ENCODE assay signal across 10 mouse cellular contexts in the genomic region with DNA sequence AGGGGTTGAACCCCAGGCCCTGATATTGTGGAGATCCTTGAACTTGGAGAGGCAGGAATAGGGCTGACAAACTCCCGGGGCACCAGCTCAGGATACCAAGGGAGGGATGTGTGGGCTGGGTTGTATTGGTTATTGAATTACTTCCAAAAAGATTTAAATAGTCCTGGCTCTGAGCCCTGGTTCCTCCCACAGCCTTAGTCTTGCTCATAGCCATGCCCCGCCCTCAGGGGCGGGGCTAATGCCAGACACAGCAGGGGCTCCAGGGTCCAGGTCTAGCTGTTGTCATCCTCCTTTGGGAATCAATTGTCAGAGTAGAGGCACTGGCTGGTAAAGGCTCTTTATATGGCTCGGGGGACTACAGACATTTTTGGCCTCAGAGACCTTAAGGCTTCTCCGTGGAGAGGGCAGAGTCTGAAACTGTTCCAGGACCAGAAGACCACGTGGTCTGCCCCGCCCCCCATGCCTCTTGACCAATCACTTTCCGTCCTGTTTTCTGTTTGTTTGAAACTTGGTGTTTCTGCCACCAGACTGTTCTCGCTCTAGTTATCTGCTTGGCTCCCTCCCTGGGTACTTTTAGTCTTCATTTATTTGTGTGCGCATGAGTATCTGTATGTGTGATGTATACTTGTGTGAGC. TPM values are rescaled to one million over a fixed set of nuclear protein-coding genes. Genes with fewer than 3 reads are reported as not detected.
DNase-seq lines count a peak whose midpoint lies in the region; ATAC-seq lines count a peak whose summit lies in the region.
"Had no signal": no experiment of that assay in that cellular context is flagged by ENCODE, and none has a peak within 500 bp of the region (broad histone marks: within the 10 kb centered on the region; RNA-seq: fewer than 3 reads in every experiment).

No protein-coding gene starts in this region.

- ATAC-seq in forebrain, embryonic 13.5 days = peak; percentile 28; the same call in 1 of the 2 replicates

- 0 out of 2 replicates have a peak, but pooled peaks cover 7% of the 10 kb centered on the region for H3K27me3 ChIP-seq in forebrain, embryonic 13.5 days

- H3K9me3 ChIP-seq in forebrain, embryonic 13.5 days (replicated peaks) = no peaks in the 10 kb centered on the region
- H3K9me3 ChIP-seq: liver, embryonic 13.5 days had no signal

- H3K4me2 ChIP-seq in forebrain, embryonic 13.5 days = no peak overlapping the region
- H3K4me2 ChIP-seq: liver, embryonic 13.5 days had no signal

- peaks cover 9% of the 10 kb centered on the region; the same call in 1 of the 2 replicates for H3K36me3 ChIP-seq in forebrain, embryonic 13.5 days (ENCODE audit: poor library complexity, severe bottlenecking)
- H3K36me3 ChIP-seq: liver, embryonic 13.5 days had no signal

- peaks cover 37% of the 10 kb centered on the region for H3K4me1 ChIP-seq in forebrain, embryonic 13.5 days
- H3K4me1 ChIP-seq: liver, embryonic 13.5 days had no signal

- H3K9ac ChIP-seq in forebrain, embryonic 13.5 days = no peak overlapping the region
- H3K9ac ChIP-seq: liver, embryonic 13.5 days had no signal

- no peak overlapping the region for H3K27ac ChIP-seq in forebrain, embryonic 13.5 days
- H3K27ac ChIP-seq: liver, embryonic 13.5 days had no signal

- no peak overlapping the region for H3K4me3 ChIP-seq in forebrain, embryonic 13.5 days
- H3K4me3 ChIP-seq: liver, embryonic 13.5 days had no signal

- 29% methylated on average over 10 of the region's 10 CpGs for WGBS in forebrain, embryonic 13.5 days

- peak; percentile 47 for DNase-seq in left cerebral cortex, adult 11 months (ENCODE audit: low spot score)
- no peak for DNase-seq in left cerebral cortex, postnatal 36 days (ENCODE audit: low spot score in 2 of 2)
- peak; percentile 66 for DNase-seq in Muller cell, postnatal 12 days (ENCODE audit: inconsistent ontology term)
- DNase-seq in layer of hippocampus, adult 9-11 months = peak; percentile 67
- DNase-seq in spleen, postnatal 4 days (ENCODE audit: low spot score in 2 of 2) = no peak
- no peak for DNase-seq in heart, adult 18-20 months
- DNase-seq in adrenal gland, postnatal 36 days = no peak
- DNase-seq: heart, postnatal 36 days; liver, embryonic 13.5 days had no signal

- intact Hi-C loops in left cerebral cortex, postnatal 36 days (cut with DNase I) = no loop called here

RNA-seq across cellular contexts. Expression of a gene that starts 30.8 kb away (rescaled TPM):
- not detected for total RNA-seq in left cerebral cortex, postnatal 36 days (2021)
- polyA plus RNA-seq in forebrain, embryonic 13.5 days (2015; fragmentation: Nextera tagmentation; extraction: Ambion mirVana) = not detected in 2 replicates
- not detected for total RNA-seq in heart, adult 18-20 months (2021)
- total RNA-seq in adrenal gland, postnatal 36 days (2021) = not detected
- total RNA-seq: heart, postnatal 36 days had no signal
- polyA plus RNA-seq: liver, embryonic 13.5 days had no signal

Comparison
In these comparisons a context has a peak if more than half of its experiments do, and no peak if none do; other contexts are left out.
1. DNase-seq: peak in left cerebral cortex, adult 11 months (single experiment), Muller cell, postnatal 12 days (single experiment) and layer of hippocampus, adult 9-11 months (single experiment); none in left cerebral cortex, postnatal 36 days (0 of 2), spleen, postnatal 4 days (0 of 2), heart, adult 18-20 months (0 of 2) and adrenal gland, postnatal 36 days (0 of 2).